Mouse (Mus musculus) liver, adult 2 months (tissue): ENCODE data around the gene Serinc5.

ENCODE experiments used
- CTCF ChIP-seq: fragments of 200-500 bp; IDR thresholded peaks from 2 replicates; pipeline ENCODE4 v1.5.1; 2011; ENCODE audit warnings: low read depth, low read length, control low read depth
- POLR2A ChIP-seq: fragments of 200-500 bp; IDR thresholded peaks from 2 replicates; pipeline ENCODE4 v1.6.1; 2011; ENCODE audit warnings: low read length, control low read depth; ENCODE audit not compliant: insufficient read depth; ENCODE audit errors: extremely low read depth

GRCm38 (mm10) chr13:92677656-92678055 lies 66.8 kb downstream of the Serinc5 start:
- TF ChIP-seq CTCF (no peak), POLR2A (no peak)
